Mouse (Mus musculus) ES-CJ7 (cell line): ENCODE measurements around the gene Pcbd2.
A peak's percentile ranks its signal among the peaks of the same experiment; 100 is the strongest.

Experiments used
- DNase-seq: peaks from one replicate; pipeline ENCODE4 v3.0.0; 2011; ENCODE audit warnings: low read depth, low spot score

Gene Pcbd2

DNA sequence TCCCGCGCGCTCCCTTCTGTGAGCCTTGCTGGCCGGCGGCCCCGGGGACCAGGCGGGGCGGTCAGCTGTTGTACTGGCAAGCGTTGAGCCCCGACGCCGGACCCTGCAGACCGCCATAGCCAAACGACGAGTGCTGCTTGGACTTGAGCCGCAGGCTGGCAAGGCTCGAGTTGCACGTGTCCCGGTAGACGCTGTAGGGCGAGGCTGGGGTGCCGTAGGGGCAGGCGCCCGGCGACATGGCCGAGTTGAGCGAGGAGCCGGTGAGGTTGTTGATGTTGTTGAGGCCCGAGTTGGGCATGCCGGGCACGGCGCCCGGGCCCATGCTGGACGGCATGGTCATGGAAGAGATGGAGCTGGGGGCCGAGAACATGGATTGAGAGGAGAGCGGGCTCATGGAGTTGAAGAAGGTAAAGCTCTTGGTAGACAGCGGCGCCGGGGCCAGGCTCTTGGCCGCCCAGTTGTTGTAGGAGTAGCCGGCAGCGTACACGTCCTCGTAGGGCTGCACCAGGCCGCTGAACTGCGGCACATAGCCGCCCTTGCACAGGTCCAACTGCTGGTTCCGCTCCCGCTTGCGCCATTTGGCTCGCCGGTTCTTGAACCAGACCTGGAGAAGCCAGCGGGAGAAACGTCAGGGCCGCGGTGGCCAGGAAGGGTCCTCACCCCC, 99.0 kb downstream of the Pcbd2 start:
- peak; percentile 44 for DNase-seq
